Mouse (Mus musculus) kidney, embryonic 14.5 days (tissue): Measurements from ENCODE around the gene Foxl2. TPM values are rescaled to one million over a fixed set of nuclear protein-coding genes. Genes with fewer than 3 reads are reported as not detected.

Experiments used
- ATAC-seq: fragments of 200-750 bp; cut with Nextera tagmentation; 2 replicates; pipeline ENCODE4 v1.8.0; 2017; ENCODE audit warnings: moderate number of reproducible peaks, mild to moderate bottlenecking, moderate TSS enrichment, moderate library complexity; ENCODE audit not compliant: low FRiP score, low TSS enrichment
- H3K27ac ChIP-seq: fragments of 300-500 bp; sonication (generic); 2 replicates; pipeline ENCODE4 v1.5.1; 2014; ENCODE audit warnings: low read depth, mild to moderate bottlenecking, low read length, moderate library complexity, mixed read lengths
- H3K27me3 ChIP-seq: fragments of 300-500 bp; sonication (generic); 2 replicates; pipeline ENCODE4 v1.6.1; 2014; ENCODE audit warnings: mild to moderate bottlenecking, low read length; ENCODE audit not compliant: control insufficient read depth, insufficient read depth
- H3K36me3 ChIP-seq: fragments of 300-500 bp; sonication (generic); 2 replicates; pipeline ENCODE4 v1.6.1; 2014; ENCODE audit warnings: low read length, mixed read lengths; ENCODE audit not compliant: control insufficient read depth, insufficient read depth
- H3K4me1 ChIP-seq: fragments of 300-500 bp; sonication (generic); 2 replicates; pipeline ENCODE4 v1.6.1; 2014; ENCODE audit warnings: low read length, mixed read lengths; ENCODE audit not compliant: control insufficient read depth, insufficient read depth
- H3K4me2 ChIP-seq: fragments of 300-500 bp; sonication (generic); replicated peaks from 2 replicates; pipeline ENCODE4 v1.6.1; 2014; ENCODE audit warnings: low read depth, mild to moderate bottlenecking, low read length
- H3K4me3 ChIP-seq: fragments of 300-500 bp; sonication (generic); 2 replicates; pipeline ENCODE4 v1.5.1; 2014; ENCODE audit warnings: mild to moderate bottlenecking, low read length
- H3K9ac ChIP-seq: fragments of 300-500 bp; sonication (generic); 2 replicates; pipeline ENCODE4 v1.6.1; 2014; ENCODE audit warnings: low read depth, mild to moderate bottlenecking, low read length, moderate library complexity
- H3K9me3 ChIP-seq: fragments of 300-500 bp; sonication (generic); 2 replicates; pipeline ENCODE4 v1.6.1; 2016; ENCODE audit warnings: low read length; ENCODE audit not compliant: control insufficient read depth
- WGBS: fragments of 180-500 bp; shearing (Covaris S2); extraction: QIAGEN DNeasy Blood & Tissue Kit; methylation state at CpG from one replicate; pipeline ENCODE4 v1.1.7; 2014; 5-methylcytosine and 5-hydroxymethylcytosine counted together
- polyA plus RNA-seq: library from polyadenylated mRNA; unstranded; fragments of >200 nt; fragmentation: Nextera tagmentation; extraction: Ambion mirVana; gene quantifications from 2 replicates; pipeline ENCODE4 v1.2.1, GENCODE M21; 2014

The Foxl2 gene
- polyA plus RNA-seq, 1 experiment from 2014 or later: not detected

DNA sequence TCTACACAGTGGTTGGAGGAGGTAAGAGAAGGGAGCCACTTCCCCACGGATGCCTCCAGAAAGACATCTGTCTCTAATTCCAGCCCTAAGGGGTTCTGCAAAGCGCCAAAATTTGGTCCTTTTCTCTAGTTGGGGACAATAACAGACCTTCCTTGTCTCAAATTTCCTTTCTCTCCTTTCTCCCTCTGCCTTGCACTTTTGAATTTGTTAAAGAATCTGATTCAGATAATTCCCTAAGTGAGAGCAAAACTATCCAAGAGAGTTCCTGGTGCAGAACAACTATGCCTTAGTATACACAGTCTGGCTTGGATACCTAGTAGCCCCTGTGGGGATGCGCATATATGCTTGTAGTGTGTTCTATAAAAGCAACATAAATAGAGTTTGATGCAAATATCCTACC is 4.8 kb downstream of the Foxl2 start:
- H3K27me3 ChIP-seq: peaks cover 90% of the 10 kb centered on the region
- H3K4me3 ChIP-seq: no peak overlapping the region
- H3K9ac ChIP-seq: no peak overlapping the region
- no peaks in the 10 kb centered on the region for H3K36me3 ChIP-seq
- no peaks in the 10 kb centered on the region for H3K9me3 ChIP-seq
- peaks cover 17% of the 10 kb centered on the region for H3K4me1 ChIP-seq
- no peak overlapping the region for H3K27ac ChIP-seq
- H3K4me2 ChIP-seq: no peak overlapping the region
- no peak for ATAC-seq
- 27% methylated on average over 3 of the region's 3 CpGs for WGBS

DNA sequence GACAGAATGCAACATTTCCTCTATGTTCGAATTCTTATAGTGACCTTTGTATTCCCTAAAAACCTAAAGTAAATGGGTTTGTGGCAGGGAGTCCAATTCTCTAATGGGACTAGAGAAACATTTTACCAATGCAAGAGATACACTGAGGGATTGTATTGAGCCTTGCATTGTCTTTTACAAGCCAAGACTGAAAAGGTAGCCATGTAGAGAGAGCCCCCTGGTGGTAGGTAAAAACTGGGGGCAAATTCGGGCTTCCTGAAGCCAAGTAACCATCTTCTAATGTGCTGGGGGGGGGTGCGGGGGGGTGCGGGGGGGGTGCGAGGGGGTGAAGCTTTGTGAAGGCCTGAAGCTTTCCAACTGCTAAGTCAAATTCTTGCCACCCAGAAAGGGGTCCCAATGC is 5.3 kb downstream of the Foxl2 start:
- Histone ChIP-seq H3K4me1 (peaks cover 12% of the 10 kb centered on the region), H3K9ac (no peak overlapping the region), H3K9me3 (no peaks in the 10 kb centered on the region), H3K4me3 (no peak overlapping the region), H3K27me3 (peaks cover 90% of the 10 kb centered on the region), H3K4me2 (no peak overlapping the region), H3K36me3 (no peaks in the 10 kb centered on the region), H3K27ac (no peak overlapping the region)
- no peak for ATAC-seq
- WGBS: 23% methylated on average over 5 of the region's 5 CpGs

GRCm38 (mm10) chr9:98961591-98962477 is 6.7 kb downstream of the Foxl2 start:
- WGBS: 5% methylated on average over 22 of the region's 22 CpGs
- no peak overlapping the region for H3K9ac ChIP-seq
- no peaks in the 10 kb centered on the region; the same call in 1 of the 2 replicates for H3K4me1 ChIP-seq
- ATAC-seq: no peak
- H3K9me3 ChIP-seq: no peaks in the 10 kb centered on the region
- H3K36me3 ChIP-seq: no peaks in the 10 kb centered on the region
- no peak overlapping the region for H3K4me3 ChIP-seq
- peaks cover 85% of the 10 kb centered on the region for H3K27me3 ChIP-seq
- H3K27ac ChIP-seq: no peak overlapping the region
- no peak overlapping the region for H3K4me2 ChIP-seq

GRCm38 (mm10) chr9:98962478-98963142 is 7.5 kb downstream of the Foxl2 start:
- Histone ChIP-seq H3K36me3 (no peaks in the 10 kb centered on the region), H3K4me3 (no peak overlapping the region), H3K9ac (no peak overlapping the region), H3K9me3 (no peaks in the 10 kb centered on the region), H3K4me2 (no peak overlapping the region), H3K27ac (no peak overlapping the region), H3K4me1 (no peaks in the 10 kb centered on the region), H3K27me3 (peaks cover 84% of the 10 kb centered on the region)
- 1% methylated on average over 20 of the region's 20 CpGs for WGBS
- no peak for ATAC-seq

DNA sequence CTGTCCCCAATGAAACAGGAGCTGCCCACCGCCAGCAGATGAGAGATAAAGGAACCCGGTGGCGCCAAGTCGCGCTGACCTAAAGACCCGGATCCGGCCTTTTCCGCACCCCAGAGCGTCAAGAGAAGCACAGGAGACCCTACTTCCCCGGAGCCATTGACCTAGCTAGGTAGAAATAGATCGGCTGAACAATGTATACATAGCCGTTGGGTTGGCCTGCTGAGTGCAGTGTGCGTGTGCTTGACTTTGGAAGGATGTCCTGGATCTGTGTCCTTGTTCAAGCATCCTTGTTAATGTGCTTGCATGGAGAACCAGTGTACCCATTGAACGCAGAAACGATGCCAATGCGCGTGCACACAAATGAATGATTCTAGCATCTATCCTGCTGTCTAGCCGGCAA is 8.6 kb downstream of the Foxl2 start:
- no peaks in the 10 kb centered on the region for H3K4me1 ChIP-seq
- H3K9ac ChIP-seq: no peak overlapping the region
- H3K4me3 ChIP-seq: no peak overlapping the region
- WGBS: 5% methylated on average over 18 of the region's 18 CpGs
- H3K36me3 ChIP-seq: no peaks in the 10 kb centered on the region
- H3K27ac ChIP-seq: no peak overlapping the region
- H3K9me3 ChIP-seq: no peaks in the 10 kb centered on the region
- H3K27me3 ChIP-seq: peaks cover 83% of the 10 kb centered on the region
- H3K4me2 ChIP-seq: no peak overlapping the region
- ATAC-seq: no peak

GRCm38 (mm10) chr9:98965084-98965483 is 10.0 kb downstream of the Foxl2 start:
- Histone ChIP-seq H3K9me3 (no peaks in the 10 kb centered on the region), H3K27me3 (peaks cover 81% of the 10 kb centered on the region), H3K4me2 (peak overlapping the region; percentile 12; the same call in 1 of the 2 replicates), H3K27ac (no peak overlapping the region), H3K4me3 (no peak overlapping the region; the same call in 1 of the 2 replicates), H3K9ac (no peak overlapping the region), H3K36me3 (no peaks in the 10 kb centered on the region), H3K4me1 (no peaks in the 10 kb centered on the region)
- ATAC-seq: peak; percentile 81
- 2% methylated on average over 18 of the region's 18 CpGs for WGBS

- Histone ChIP-seq H3K9ac (0 out of 2 replicates have a peak overlapping the region, but pooled peaks have one; percentile 12), H3K36me3 (no peaks in the 10 kb centered on the region), H3K27ac (no peak overlapping the region), H3K4me3 (peak overlapping the region; percentile 36), H3K4me1 (peaks cover 4% of the 10 kb centered on the region; the same call in 1 of the 2 replicates), H3K4me2 (peak overlapping the region; percentile 55), H3K9me3 (no peaks in the 10 kb centered on the region), H3K27me3 (peaks cover 78% of the 10 kb centered on the region)
- 0 out of 2 replicates have a peak, but pooled peaks have one; percentile 22 for ATAC-seq
- WGBS: under 1% methylated on average over 40 of the region's 40 CpGs
Observed at GRCm38 (mm10) chr9:98973101-98973521, 18.0 kb downstream of the Foxl2 start.

DNA sequence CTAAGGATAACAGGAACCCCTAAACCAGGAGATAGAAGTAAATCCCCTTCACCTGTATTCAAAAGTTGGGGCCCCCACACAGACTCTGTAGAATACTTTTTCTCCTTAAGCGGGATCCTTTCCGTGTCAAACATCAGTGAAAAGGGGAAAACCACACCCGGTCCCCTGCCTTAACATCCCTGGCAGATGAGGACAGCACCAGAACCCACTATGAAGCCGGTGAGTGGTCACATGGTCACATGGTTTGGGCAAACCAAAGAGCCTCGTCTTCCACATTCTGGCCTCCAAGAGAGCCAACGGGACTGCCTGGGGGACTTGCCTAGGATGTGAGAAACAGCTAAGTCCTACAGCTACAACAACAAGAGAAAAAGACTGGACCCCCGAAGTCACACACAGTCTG is 18.5 kb downstream of the Foxl2 start:
- no peaks in the 10 kb centered on the region for H3K9me3 ChIP-seq
- H3K9ac ChIP-seq: no peak overlapping the region
- no peaks in the 10 kb centered on the region for H3K36me3 ChIP-seq
- H3K27me3 ChIP-seq: peaks cover 78% of the 10 kb centered on the region
- peaks cover 4% of the 10 kb centered on the region; the same call in 1 of the 2 replicates for H3K4me1 ChIP-seq
- WGBS: 2% methylated on average over 7 of the region's 7 CpGs
- H3K27ac ChIP-seq: no peak overlapping the region
- H3K4me3 ChIP-seq: peak overlapping the region; percentile 36
- ATAC-seq: no peak
- peak overlapping the region; percentile 55 for H3K4me2 ChIP-seq

GRCm38 (mm10) chr9:98974898-98975297 is 19.8 kb downstream of the Foxl2 start:
- Histone ChIP-seq H3K27me3 (peaks cover 67% of the 10 kb centered on the region), H3K27ac (no peak overlapping the region), H3K4me2 (no peak overlapping the region), H3K4me3 (no peak overlapping the region), H3K36me3 (no peaks in the 10 kb centered on the region), H3K4me1 (peaks cover 4% of the 10 kb centered on the region; the same call in 1 of the 2 replicates), H3K9ac (no peak overlapping the region), H3K9me3 (no peaks in the 10 kb centered on the region)
- 37% methylated on average over 2 of the region's 2 CpGs for WGBS
- no peak for ATAC-seq
